Mouse (Mus musculus) kidney, embryonic 14.5 days (tissue): Measurements from ENCODE around the gene Gm3373. TPM values are rescaled to one million over a fixed set of nuclear protein-coding genes. Genes with fewer than 3 reads are reported as not detected.
"Not testable (repeated sequence)": the region's sequence is repeated elsewhere in the genome, so short reads cannot be mapped to it uniquely, and the experiment has no call there.

Experiments used
- ATAC-seq: fragments of 200-750 bp; cut with Nextera tagmentation; 2 replicates; pipeline ENCODE4 v1.8.0; 2017; ENCODE audit warnings: moderate number of reproducible peaks, mild to moderate bottlenecking, moderate TSS enrichment, moderate library complexity; ENCODE audit not compliant: low FRiP score, low TSS enrichment
- H3K27ac ChIP-seq: fragments of 300-500 bp; sonication (generic); 2 replicates; pipeline ENCODE4 v1.5.1; 2014; ENCODE audit warnings: low read depth, mild to moderate bottlenecking, low read length, moderate library complexity, mixed read lengths
- H3K27me3 ChIP-seq: fragments of 300-500 bp; sonication (generic); 2 replicates; pipeline ENCODE4 v1.6.1; 2014; ENCODE audit warnings: mild to moderate bottlenecking, low read length; ENCODE audit not compliant: control insufficient read depth, insufficient read depth
- H3K36me3 ChIP-seq: fragments of 300-500 bp; sonication (generic); 2 replicates; pipeline ENCODE4 v1.6.1; 2014; ENCODE audit warnings: low read length, mixed read lengths; ENCODE audit not compliant: control insufficient read depth, insufficient read depth
- H3K4me1 ChIP-seq: fragments of 300-500 bp; sonication (generic); 2 replicates; pipeline ENCODE4 v1.6.1; 2014; ENCODE audit warnings: low read length, mixed read lengths; ENCODE audit not compliant: control insufficient read depth, insufficient read depth
- H3K4me2 ChIP-seq: fragments of 300-500 bp; sonication (generic); replicated peaks from 2 replicates; pipeline ENCODE4 v1.6.1; 2014; ENCODE audit warnings: low read depth, mild to moderate bottlenecking, low read length
- H3K4me3 ChIP-seq: fragments of 300-500 bp; sonication (generic); 2 replicates; pipeline ENCODE4 v1.5.1; 2014; ENCODE audit warnings: mild to moderate bottlenecking, low read length
- H3K9ac ChIP-seq: fragments of 300-500 bp; sonication (generic); 2 replicates; pipeline ENCODE4 v1.6.1; 2014; ENCODE audit warnings: low read depth, mild to moderate bottlenecking, low read length, moderate library complexity
- H3K9me3 ChIP-seq: fragments of 300-500 bp; sonication (generic); 2 replicates; pipeline ENCODE4 v1.6.1; 2016; ENCODE audit warnings: low read length; ENCODE audit not compliant: control insufficient read depth
- WGBS: fragments of 180-500 bp; shearing (Covaris S2); extraction: QIAGEN DNeasy Blood & Tissue Kit; methylation state at CpG from one replicate; pipeline ENCODE4 v1.1.7; 2014; 5-methylcytosine and 5-hydroxymethylcytosine counted together
- polyA plus RNA-seq: library from polyadenylated mRNA; unstranded; fragments of >200 nt; fragmentation: Nextera tagmentation; extraction: Ambion mirVana; gene quantifications from 2 replicates; pipeline ENCODE4 v1.2.1, GENCODE M21; 2014

Gm3373 gene
- polyA plus RNA-seq = 0.11 and 0.13 TPM in 2 replicates

- WGBS = no CpG with 5 or more reads among the region's 37 CpGs
- H3K36me3 ChIP-seq, H3K27ac ChIP-seq, H3K9ac ChIP-seq, H3K4me3 ChIP-seq, H3K4me1 ChIP-seq, H3K27me3 ChIP-seq, H3K9me3 ChIP-seq, ATAC-seq, H3K4me2 ChIP-seq: not testable (repeated sequence)
These were observed at the start of gene Gm3373 for GRCm38 (mm10) chr14:5741477-5741876. Gene Gm3373, minus strand, starts transcription at chr14:5741577.

- H3K27ac ChIP-seq, H3K36me3 ChIP-seq, H3K4me2 ChIP-seq, H3K9ac ChIP-seq, ATAC-seq, H3K27me3 ChIP-seq, H3K4me3 ChIP-seq, H3K9me3 ChIP-seq, H3K4me1 ChIP-seq: not testable (repeated sequence)
- WGBS = no CpG with 5 or more reads among the region's 2 CpGs
These were observed 54.0 kb downstream of the Gm3373 start, which contains the start of gene Gm9603 for GRCm38 (mm10) chr14:5687357-5687756. Gene Gm9603, minus strand, starts transcription at chr14:5687457.

Other genes with a start within 250 kb of the Gm3373 start
- 1.2 and 1.3 TPM in 2 replicates for gene Gm3488, start 239.9 kb downstream of the Gm3373 start, polyA plus RNA-seq
- gene Gm3532, start 203.1 kb downstream of the Gm3373 start, polyA plus RNA-seq = not detected in 2 replicates
- gene Gm8265, start 108.5 kb downstream of the Gm3373 start, polyA plus RNA-seq = not detected in 2 replicates
- not detected in 2 replicates for gene Gm9603, start 54.1 kb downstream of the Gm3373 start, polyA plus RNA-seq
- gene Gm3383, start 66.4 kb upstream of the Gm3373 start, polyA plus RNA-seq = 1.1 and 1.2 TPM in 2 replicates
- not detected in 2 replicates for gene Gm3424, start 88.8 kb upstream of the Gm3373 start, polyA plus RNA-seq
- gene Gm8237, start 138.8 kb upstream of the Gm3373 start, polyA plus RNA-seq = not detected in 2 replicates
- gene Gm3248, start 220.2 kb upstream of the Gm3373 start, polyA plus RNA-seq = 0.10 and 0.12 TPM in 2 replicates
- not detected in 2 replicates for gene Gm3453, start 237.6 kb upstream of the Gm3373 start, polyA plus RNA-seq